Mouse (Mus musculus) heart, embryonic 10.5 days (tissue): ENCODE data around the gene Rnf166. TPM values are rescaled to one million over a fixed set of nuclear protein-coding genes. Genes with fewer than 3 reads are reported as not detected.
A peak's percentile ranks its signal among the peaks of the same experiment; 100 is the strongest.

ENCODE experiments used
- DNase-seq: peaks from one replicate; pipeline ENCODE4 v3.0.0-alpha.2; 2017; ENCODE audit warnings: low spot score
- H3K27ac ChIP-seq: fragments of 300-500 bp; sonication (generic); 2 replicates; pipeline ENCODE4 v1.5.1; 2016; ENCODE audit warnings: mild to moderate bottlenecking
- H3K27me3 ChIP-seq: fragments of 300-500 bp; sonication (generic); 2 replicates; pipeline ENCODE4 v1.6.1; 2016; ENCODE audit warnings: mild to moderate bottlenecking; ENCODE audit not compliant: poor library complexity, insufficient read depth, severe bottlenecking
- H3K36me3 ChIP-seq: fragments of 300-500 bp; sonication (generic); 2 replicates; pipeline ENCODE4 v1.6.1; 2016; ENCODE audit warnings: mild to moderate bottlenecking, moderate library complexity
- H3K4me1 ChIP-seq: fragments of 300-500 bp; sonication (generic); 2 replicates; pipeline ENCODE4 v1.6.1; 2016; ENCODE audit warnings: mild to moderate bottlenecking
- H3K4me3 ChIP-seq: fragments of 300-500 bp; sonication (generic); 2 replicates; pipeline ENCODE4 v1.5.1; 2016; ENCODE audit warnings: mild to moderate bottlenecking, moderate library complexity
- H3K9me3 ChIP-seq: fragments of 300-500 bp; sonication (generic); 2 replicates; pipeline ENCODE4 v1.6.1; 2016; ENCODE audit warnings: mild to moderate bottlenecking, moderate library complexity
- WGBS: fragments of 180-500 bp; shearing (Covaris S2); methylation state at CpG from one replicate; pipeline ENCODE4 v1.1.7; 2016; 5-methylcytosine and 5-hydroxymethylcytosine counted together
- polyA plus RNA-seq: library from polyadenylated mRNA; unstranded; fragments of >200 nt; fragmentation: Nextera tagmentation; extraction: Ambion mirVana; gene quantifications from 2 replicates; pipeline ENCODE4 v1.2.1, GENCODE M21; 2016

Rnf166 gene
- polyA plus RNA-seq, 1 experiment from 2014 or later = 37.1 TPM

GRCm38 (mm10) chr8:122431694-122432442 is 44.0 kb downstream of the Rnf166 start:
- H3K4me1 ChIP-seq = peaks cover 40% of the 10 kb centered on the region
- WGBS = 37% methylated on average over 18 of the region's 18 CpGs
- H3K27ac ChIP-seq = peak overlapping the region; percentile 91
- H3K4me3 ChIP-seq = peak overlapping the region; percentile 71
- H3K9me3 ChIP-seq = no peaks in the 10 kb centered on the region
- no peak for DNase-seq
- peaks cover 49% of the 10 kb centered on the region for H3K36me3 ChIP-seq
- no peaks in the 10 kb centered on the region for H3K27me3 ChIP-seq

GRCm38 (mm10) chr8:122430646-122431045 is 45.2 kb downstream of the Rnf166 start:
- Histone ChIP-seq H3K36me3 (peaks cover 45% of the 10 kb centered on the region), H3K9me3 (no peaks in the 10 kb centered on the region), H3K4me1 (peaks cover 40% of the 10 kb centered on the region), H3K4me3 (no peak overlapping the region), H3K27me3 (no peaks in the 10 kb centered on the region), H3K27ac (no peak overlapping the region)
- 81% methylated on average over 3 of the region's 3 CpGs for WGBS
- DNase-seq = no peak

GRCm38 (mm10) chr8:122430058-122430636 is 45.7 kb downstream of the Rnf166 start:
- Histone ChIP-seq H3K36me3 (peaks cover 44% of the 10 kb centered on the region), H3K27me3 (no peaks in the 10 kb centered on the region), H3K4me3 (no peak overlapping the region), H3K9me3 (no peaks in the 10 kb centered on the region), H3K4me1 (peaks cover 40% of the 10 kb centered on the region), H3K27ac (no peak overlapping the region)
- DNase-seq = no peak
- 78% methylated on average over 10 of the region's 10 CpGs for WGBS

GRCm38 (mm10) chr8:122428163-122428562 is 47.7 kb downstream of the Rnf166 start:
- Histone ChIP-seq H3K4me1 (peaks cover 46% of the 10 kb centered on the region), H3K4me3 (no peak overlapping the region), H3K36me3 (peaks cover 39% of the 10 kb centered on the region), H3K9me3 (no peaks in the 10 kb centered on the region), H3K27ac (no peak overlapping the region), H3K27me3 (no peaks in the 10 kb centered on the region)
- DNase-seq = no peak
- WGBS = 86% methylated on average over 9 of the region's 9 CpGs

- H3K36me3 ChIP-seq = peaks cover 41% of the 10 kb centered on the region
- DNase-seq = no peak
- peaks cover 41% of the 10 kb centered on the region for H3K4me1 ChIP-seq
- no peak overlapping the region for H3K4me3 ChIP-seq
- H3K9me3 ChIP-seq = no peaks in the 10 kb centered on the region
- H3K27me3 ChIP-seq = no peaks in the 10 kb centered on the region
- WGBS = 84% methylated on average over 7 of the region's 7 CpGs
- H3K27ac ChIP-seq = no peak overlapping the region
These were observed 48.3 kb downstream of the Rnf166 start for GRCm38 (mm10) chr8:122427607-122428006.

- Histone ChIP-seq H3K27me3 (no peaks in the 10 kb centered on the region), H3K4me3 (no peak overlapping the region), H3K9me3 (no peaks in the 10 kb centered on the region), H3K4me1 (peaks cover 26% of the 10 kb centered on the region), H3K36me3 (peaks cover 41% of the 10 kb centered on the region), H3K27ac (no peak overlapping the region)
- WGBS = 61% methylated on average over 9 of the region's 9 CpGs
- DNase-seq = no peak
These were observed 49.7 kb downstream of the Rnf166 start for GRCm38 (mm10) chr8:122426145-122426544.

- no peaks in the 10 kb centered on the region for H3K27me3 ChIP-seq
- no peak for DNase-seq
- H3K4me3 ChIP-seq = no peak overlapping the region
- no peaks in the 10 kb centered on the region for H3K9me3 ChIP-seq
- H3K4me1 ChIP-seq = peaks cover 26% of the 10 kb centered on the region; the same call in 1 of the 2 replicates
- WGBS = 44% methylated on average over 5 of the region's 5 CpGs
- no peak overlapping the region for H3K27ac ChIP-seq
- peaks cover 43% of the 10 kb centered on the region for H3K36me3 ChIP-seq
These were observed 52.2 kb downstream of the Rnf166 start for GRCm38 (mm10) chr8:122423659-122424058.

GRCm38 (mm10) chr8:122423217-122423616 is 52.6 kb downstream of the Rnf166 start:
- H3K4me3 ChIP-seq = no peak overlapping the region
- H3K27me3 ChIP-seq = no peaks in the 10 kb centered on the region
- no peaks in the 10 kb centered on the region for H3K9me3 ChIP-seq
- no peak overlapping the region for H3K27ac ChIP-seq
- H3K36me3 ChIP-seq = peaks cover 48% of the 10 kb centered on the region
- peaks cover 24% of the 10 kb centered on the region; the same call in 1 of the 2 replicates for H3K4me1 ChIP-seq
- no peak for DNase-seq
- WGBS = 84% methylated on average over 24 of the region's 24 CpGs

GRCm38 (mm10) chr8:122421376-122422070 is 54.3 kb downstream of the Rnf166 start, which contains the start of gene Il17c:
TSS of gene Il17c (plus strand) at chr8:122422020.
- peaks cover 18% of the 10 kb centered on the region; the same call in 1 of the 2 replicates for H3K4me1 ChIP-seq
- H3K9me3 ChIP-seq = no peaks in the 10 kb centered on the region
- H3K4me3 ChIP-seq = no peak within 1 kb of the TSS
- 79% methylated on average over 14 of the region's 14 CpGs for WGBS
- no peaks in the 10 kb centered on the region for H3K27me3 ChIP-seq
- no peak within 1 kb of the TSS for H3K27ac ChIP-seq
- H3K36me3 ChIP-seq = peaks cover 51% of the 10 kb centered on the region
- no peak for DNase-seq

GRCm38 (mm10) chr8:122419881-122420555 is 55.8 kb downstream of the Rnf166 start:
- H3K36me3 ChIP-seq = peaks cover 57% of the 10 kb centered on the region
- DNase-seq = no peak

More at GRCm38 (mm10) chr8:122419881-122420555, 55.8 kb downstream of the Rnf166 start:
- WGBS = 68% methylated on average over 9 of the region's 9 CpGs
- Histone ChIP-seq H3K27me3 (no peaks in the 10 kb centered on the region), H3K27ac (no peak overlapping the region), H3K4me1 (peaks cover 15% of the 10 kb centered on the region; the same call in 1 of the 2 replicates), H3K4me3 (no peak overlapping the region), H3K9me3 (no peaks in the 10 kb centered on the region)
